Mouse (Mus musculus) bone marrow, adult 2 months (tissue): ENCODE data around the gene Spred1.

Source experiments
- CTCF ChIP-seq: fragments of 200-500 bp; IDR thresholded peaks from 2 replicates; pipeline ENCODE4 v1.5.1; 2011; ENCODE audit warnings: low read length, control low read depth; ENCODE audit not compliant: control insufficient read depth, insufficient read depth
- POLR2A ChIP-seq: fragments of 200-500 bp; IDR thresholded peaks from 2 replicates; pipeline ENCODE4 v1.6.1; 2011; ENCODE audit warnings: low read depth, mild to moderate bottlenecking, control low read depth, low read length, borderline replicate concordance; ENCODE audit not compliant: control insufficient read depth

GRCm38 (mm10) chr2:117124839-117125238 lies 3.7 kb downstream of the Spred1 start:
- TF ChIP-seq POLR2A (no peak), CTCF (no peak)
